Mouse (Mus musculus) neural tube, embryonic 14.5 days (tissue): ENCODE measurements around the gene Slc25a3. TPM values are rescaled to one million over a fixed set of nuclear protein-coding genes. Genes with fewer than 3 reads are reported as not detected.
A peak's percentile ranks its signal among the peaks of the same experiment; 100 is the strongest.

Experiments
- ATAC-seq: fragments of 200-750 bp; cut with Nextera tagmentation; 2 replicates; pipeline ENCODE4 v1.8.0; 2017; ENCODE audit warnings: low read depth, mild to moderate bottlenecking, moderate TSS enrichment, moderate library complexity
- H3K27ac ChIP-seq: fragments of 300-500 bp; sonication (generic); 2 replicates; pipeline ENCODE4 v1.5.1; 2014; ENCODE audit warnings: low read depth, mild to moderate bottlenecking, control low read depth, low read length, moderate library complexity, mixed read lengths
- H3K27me3 ChIP-seq: fragments of 300-500 bp; sonication (generic); 2 replicates; pipeline ENCODE4 v1.6.1; 2014; ENCODE audit warnings: low read length; ENCODE audit not compliant: control insufficient read depth, insufficient read depth
- H3K36me3 ChIP-seq: fragments of 300-500 bp; sonication (generic); 2 replicates; pipeline ENCODE4 v1.6.1; 2014; ENCODE audit warnings: low read length, mixed read lengths; ENCODE audit not compliant: control insufficient read depth, insufficient read depth
- H3K4me1 ChIP-seq: fragments of 300-500 bp; sonication (generic); 2 replicates; pipeline ENCODE4 v1.6.1; 2014; ENCODE audit warnings: low read length; ENCODE audit not compliant: control insufficient read depth, insufficient read depth
- H3K4me2 ChIP-seq: fragments of 300-500 bp; sonication (generic); 2 replicates; pipeline ENCODE4 v1.6.1; 2014; ENCODE audit warnings: mild to moderate bottlenecking, low read depth, low read length, control low read depth
- H3K4me3 ChIP-seq: fragments of 300-500 bp; sonication (generic); 2 replicates; pipeline ENCODE4 v1.5.1; 2014; ENCODE audit warnings: low read depth, low read length, control low read depth, mixed read lengths
- H3K9ac ChIP-seq: fragments of 300-500 bp; sonication (generic); replicated peaks from 2 replicates; pipeline ENCODE4 v1.6.1; 2014; ENCODE audit warnings: low read depth, mild to moderate bottlenecking, control low read depth, low read length, mixed read lengths
- H3K9me3 ChIP-seq: fragments of 300-500 bp; sonication (generic); 2 replicates; pipeline ENCODE4 v1.6.1; 2016; ENCODE audit warnings: low read length; ENCODE audit not compliant: control insufficient read depth
- WGBS: fragments of 180-500 bp; shearing (Covaris S2); extraction: QIAGEN DNeasy Blood & Tissue Kit; methylation state at CpG from one replicate; pipeline ENCODE4 v1.1.7; 2014; 5-methylcytosine and 5-hydroxymethylcytosine counted together
- polyA plus RNA-seq: library from polyadenylated mRNA; unstranded; fragments of >200 nt; fragmentation: Nextera tagmentation; extraction: Ambion mirVana; gene quantifications from 2 replicates; pipeline ENCODE4 v1.2.1, GENCODE M21; 2014

Slc25a3 gene
- polyA plus RNA-seq, 1 experiment from 2014 or later: 701 TPM

GRCm38 (mm10) chr10:91081959-91082507 lies 41.8 kb downstream of the Slc25a3 start:
- Histone ChIP-seq H3K4me1 (no peaks in the 10 kb centered on the region), H3K4me3 (peak overlapping the region; percentile 77), H3K36me3 (no peaks in the 10 kb centered on the region; the same call in 1 of the 2 replicates), H3K27ac (peak overlapping the region; percentile 79), H3K27me3 (no peaks in the 10 kb centered on the region), H3K9me3 (no peaks in the 10 kb centered on the region), H3K9ac (peak overlapping the region; percentile 82), H3K4me2 (peak overlapping the region; percentile 71)
- WGBS: under 1% methylated on average over 27 of the region's 27 CpGs
- ATAC-seq: peak; percentile 60

- H3K9me3 ChIP-seq: no peaks in the 10 kb centered on the region
- no peak overlapping the region for H3K27ac ChIP-seq
- H3K27me3 ChIP-seq: no peaks in the 10 kb centered on the region
- H3K4me3 ChIP-seq: no peak overlapping the region
- WGBS: 93% methylated on average over 5 of the region's 5 CpGs
- H3K4me1 ChIP-seq: no peaks in the 10 kb centered on the region
- H3K36me3 ChIP-seq: no peaks in the 10 kb centered on the region; the same call in 1 of the 2 replicates
- ATAC-seq: no peak
- H3K9ac ChIP-seq: no peak overlapping the region
- H3K4me2 ChIP-seq: no peak overlapping the region
These were observed 43.3 kb downstream of the Slc25a3 start for GRCm38 (mm10) chr10:91080540-91080939.

- H3K27me3 ChIP-seq: no peaks in the 10 kb centered on the region
- H3K9ac ChIP-seq: no peak overlapping the region
- no peak for ATAC-seq
- 94% methylated on average over 2 of the region's 2 CpGs for WGBS
- H3K4me2 ChIP-seq: no peak overlapping the region
- H3K27ac ChIP-seq: no peak overlapping the region
- no peaks in the 10 kb centered on the region for H3K9me3 ChIP-seq
- H3K4me3 ChIP-seq: no peak overlapping the region
- H3K36me3 ChIP-seq: no peaks in the 10 kb centered on the region; the same call in 1 of the 2 replicates
- no peaks in the 10 kb centered on the region for H3K4me1 ChIP-seq
These were observed 47.2 kb downstream of the Slc25a3 start for GRCm38 (mm10) chr10:91076667-91077066.

GRCm38 (mm10) chr10:91073345-91073744 lies 50.5 kb downstream of the Slc25a3 start:
- Histone ChIP-seq H3K4me2 (no peak overlapping the region), H3K36me3 (no peaks in the 10 kb centered on the region; the same call in 1 of the 2 replicates), H3K4me3 (no peak overlapping the region), H3K9ac (no peak overlapping the region), H3K4me1 (no peaks in the 10 kb centered on the region), H3K27ac (no peak overlapping the region), H3K27me3 (no peaks in the 10 kb centered on the region), H3K9me3 (no peaks in the 10 kb centered on the region)
- no peak for ATAC-seq
- 96% methylated on average over 3 of the region's 3 CpGs for WGBS

GRCm38 (mm10) chr10:91071768-91072167 lies 52.1 kb downstream of the Slc25a3 start:
- no peaks in the 10 kb centered on the region for H3K27me3 ChIP-seq
- H3K4me3 ChIP-seq: no peak overlapping the region
- H3K9me3 ChIP-seq: no peaks in the 10 kb centered on the region
- no peak overlapping the region for H3K4me2 ChIP-seq
- H3K4me1 ChIP-seq: no peaks in the 10 kb centered on the region
- H3K27ac ChIP-seq: no peak overlapping the region
- ATAC-seq: no peak
- no peaks in the 10 kb centered on the region; the same call in 1 of the 2 replicates for H3K36me3 ChIP-seq
- 67% methylated on average over 1 of the region's 1 CpGs for WGBS
- no peak overlapping the region for H3K9ac ChIP-seq

Other genes starting within 250 kb of the Slc25a3 start
- gene Apaf1, start 41.3 kb downstream of the Slc25a3 start, polyA plus RNA-seq: 20.4 and 23.2 TPM in 2 replicates
- 18.7 and 22.1 TPM in 2 replicates for gene Ikbip, start 41.1 kb downstream of the Slc25a3 start, polyA plus RNA-seq
- 96.1 and 117 TPM in 2 replicates for gene Tmpo, start 57.3 kb upstream of the Slc25a3 start, polyA plus RNA-seq